17 mouse cellular contexts compared by ENCODE assay signal in the genomic region with DNA sequence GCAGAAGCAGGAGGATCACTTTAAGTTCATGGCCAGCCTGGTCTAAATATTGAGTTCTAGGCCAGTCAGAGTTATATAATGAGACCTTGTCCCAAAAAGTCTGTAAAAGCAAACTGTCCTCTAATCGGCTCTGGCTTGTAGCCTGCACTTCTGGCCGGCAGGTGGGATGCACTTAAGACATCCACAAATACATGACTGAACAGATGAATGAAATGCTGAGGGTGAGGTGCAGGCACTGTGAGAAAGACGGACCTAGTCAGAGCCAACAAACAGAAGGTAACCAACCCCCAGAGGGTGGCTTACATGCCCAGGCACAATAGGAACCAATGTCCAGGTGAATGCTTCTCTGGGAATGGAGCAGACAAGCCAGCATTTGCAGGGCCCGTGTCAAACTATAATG. TPM values are rescaled to one million over a fixed set of nuclear protein-coding genes. Genes with fewer than 3 reads are reported as not detected.
DNase-seq lines count a peak whose midpoint lies in the region; ATAC-seq and TF ChIP-seq lines count a peak whose summit lies in the region.
"Had no signal": no experiment of that assay in that cellular context is flagged by ENCODE, and none has a peak within 500 bp of the region (broad histone marks: within the 10 kb centered on the region; RNA-seq: fewer than 3 reads in every experiment).

No protein-coding gene starts in this region.

- H3K36me3 ChIP-seq in heart, embryonic 15.5 days, result no peaks in the 10 kb centered on the region
- no peaks in the 10 kb centered on the region for H3K36me3 ChIP-seq in lung, postnatal 0 days (ENCODE audit: insufficient read depth, low read length)
- H3K36me3 ChIP-seq in hindbrain, embryonic 12.5 days, result peaks cover 19% of the 10 kb centered on the region

- TF ChIP-seq EP300 in lung, postnatal 0 days (IDR thresholded peaks at IDR 0.05), result no peak

- H3K4me3 ChIP-seq in heart, embryonic 15.5 days, result no peak overlapping the region
- no peak overlapping the region for H3K4me3 ChIP-seq in lung, postnatal 0 days (ENCODE audit: low read depth, low read length)
- no peak overlapping the region for H3K4me3 ChIP-seq in hindbrain, embryonic 12.5 days
- H3K4me3 ChIP-seq: embryonic facial prominence, embryonic 15.5 days; midbrain, embryonic 12.5 days had no signal

- no peaks in the 10 kb centered on the region for H3K27me3 ChIP-seq in heart, embryonic 15.5 days
- H3K27me3 ChIP-seq in lung, postnatal 0 days (replicated peaks; ENCODE audit: insufficient read depth, low read length), result no peaks in the 10 kb centered on the region
- H3K27me3 ChIP-seq in hindbrain, embryonic 12.5 days, result no peaks in the 10 kb centered on the region
- H3K27me3 ChIP-seq: embryonic facial prominence, embryonic 15.5 days; midbrain, embryonic 12.5 days had no signal

- DNase-seq in cerebellum, adult 11-12 months, result peak; percentile 49
- DNase-seq in cerebellum, adult 11 months, result no peak
- no peak for DNase-seq in heart, adult 11 months
- no peak for DNase-seq in lung, postnatal 0 days (ENCODE audit: low spot score)
- no peak for DNase-seq in lung, postnatal 4 days
- DNase-seq: forebrain, postnatal 0 days; gastrocnemius, postnatal 25 days; retina, postnatal 1 day had no signal

- H3K9ac ChIP-seq in heart, embryonic 15.5 days, result no peak overlapping the region
- H3K9ac ChIP-seq in lung, postnatal 0 days (replicated peaks; ENCODE audit: low read depth), result no peak overlapping the region
- no peak overlapping the region for H3K9ac ChIP-seq in hindbrain, embryonic 12.5 days
- H3K9ac ChIP-seq: embryonic facial prominence, embryonic 15.5 days; forebrain, postnatal 0 days; midbrain, embryonic 12.5 days had no signal

- H3K4me1 ChIP-seq in heart, embryonic 15.5 days (replicated peaks), result peaks cover 38% of the 10 kb centered on the region
- H3K4me1 ChIP-seq in lung, postnatal 0 days (ENCODE audit: insufficient read depth, low read depth, low read length), result peaks cover 8% of the 10 kb centered on the region; the same call in 1 of the 2 replicates
- H3K4me1 ChIP-seq in hindbrain, embryonic 12.5 days, result peaks cover 19% of the 10 kb centered on the region

- H3K9me3 ChIP-seq in heart, embryonic 15.5 days (replicated peaks), result no peaks in the 10 kb centered on the region
- no peaks in the 10 kb centered on the region for H3K9me3 ChIP-seq in lung, postnatal 0 days (ENCODE audit: low read length)
- no peaks in the 10 kb centered on the region for H3K9me3 ChIP-seq in hindbrain, embryonic 12.5 days (replicated peaks)
- H3K9me3 ChIP-seq: embryonic facial prominence, embryonic 15.5 days; G1E; midbrain, embryonic 12.5 days had no signal

- no peak for TF ChIP-seq CTCF in lung, postnatal 0 days (IDR thresholded peaks at IDR 0.05)

- 0 out of 2 replicates have a peak overlapping the region, but pooled peaks have one; percentile 21 for H3K4me2 ChIP-seq in heart, embryonic 15.5 days
- no peak overlapping the region for H3K4me2 ChIP-seq in lung, postnatal 0 days (replicated peaks; ENCODE audit: low read depth, low read length)
- H3K4me2 ChIP-seq in hindbrain, embryonic 12.5 days (replicated peaks), result no peak overlapping the region
- H3K4me2 ChIP-seq: embryonic facial prominence, embryonic 15.5 days; midbrain, embryonic 12.5 days had no signal

- WGBS in heart, embryonic 15.5 days, result 58% methylated on average over 4 of the region's 4 CpGs
- 66% methylated on average over 4 of the region's 4 CpGs for WGBS in lung, postnatal 0 days
- WGBS in hindbrain, embryonic 12.5 days, result 91% methylated on average over 4 of the region's 4 CpGs

- peak overlapping the region; percentile 43 for H3K27ac ChIP-seq in heart, embryonic 15.5 days
- peak overlapping the region; percentile 10; the same call in 1 of the 2 replicates for H3K27ac ChIP-seq in lung, postnatal 0 days (ENCODE audit: low read length)
- no peak overlapping the region for H3K27ac ChIP-seq in hindbrain, embryonic 12.5 days
- H3K27ac ChIP-seq: embryonic facial prominence, embryonic 15.5 days; hindbrain, postnatal 0 days; midbrain, embryonic 12.5 days had no signal

- ATAC-seq in heart, embryonic 15.5 days (replicated peaks; ENCODE audit: insufficient number of reproducible peaks, insufficient read depth, low FRiP score, low read depth), result no peak
- ATAC-seq in lung, postnatal 0 days, result no peak
- ATAC-seq in erythroid progenitor cell, adult 5-6 weeks (replicated peaks; ENCODE audit: low FRiP score, poor library complexity, severe bottlenecking), result no peak
- no peak for ATAC-seq in hindbrain, embryonic 12.5 days (ENCODE audit: low FRiP score)
- ATAC-seq: forebrain, postnatal 0 days; hindbrain, postnatal 0 days had no signal

RNA-seq across cellular contexts. Expression of a gene that starts 5.2 kb away (rescaled TPM):
- polyA plus RNA-seq in heart, embryonic 15.5 days (2015; fragmentation: Nextera tagmentation; extraction: Ambion mirVana), result 12.1 and 18.0 TPM in 2 replicates
- 19.3 and 21.7 TPM in 2 replicates for polyA plus RNA-seq in lung, postnatal 0 days (2015; fragmentation: Nextera tagmentation; extraction: Ambion mirVana)
- total RNA-seq in erythroid progenitor cell, adult 5-6 weeks (2015; ENCODE audit: low replicate concordance), result 2.2 and 2.5 TPM in 2 replicates
- total RNA-seq in erythroid progenitor cell, adult 5-6 weeks (2017; ENCODE audit: low replicate concordance), result 0.98 and 3.2 TPM in 2 replicates
- polyA plus RNA-seq in hindbrain, embryonic 12.5 days (2016; fragmentation: Nextera tagmentation; extraction: Ambion mirVana), result 42.1 and 43.6 TPM in 2 replicates

RNA-seq across cellular contexts. Expression of a gene that starts 30.4 kb away (rescaled TPM):
- 52.9 and 63.0 TPM in 2 replicates for polyA plus RNA-seq in heart, embryonic 15.5 days (2015; fragmentation: Nextera tagmentation; extraction: Ambion mirVana)
- 36.9 and 37.5 TPM in 2 replicates for polyA plus RNA-seq in lung, postnatal 0 days (2015; fragmentation: Nextera tagmentation; extraction: Ambion mirVana)
- total RNA-seq in erythroid progenitor cell, adult 5-6 weeks (2015; ENCODE audit: low replicate concordance), result 1,618 and 1,746 TPM in 2 replicates
- total RNA-seq in erythroid progenitor cell, adult 5-6 weeks (2017; ENCODE audit: low replicate concordance), result 1,554 and 1,638 TPM in 2 replicates
- 53.6 and 57.5 TPM in 2 replicates for polyA plus RNA-seq in hindbrain, embryonic 12.5 days (2016; fragmentation: Nextera tagmentation; extraction: Ambion mirVana)

RNA-seq across cellular contexts. Expression of a gene that starts 30.5 kb away (rescaled TPM):
- 0.08 and 0.16 TPM in 2 replicates for polyA plus RNA-seq in heart, embryonic 15.5 days (2015; fragmentation: Nextera tagmentation; extraction: Ambion mirVana)
- 4.5 and 4.9 TPM in 2 replicates for polyA plus RNA-seq in lung, postnatal 0 days (2015; fragmentation: Nextera tagmentation; extraction: Ambion mirVana)
- 13.7 and 13.8 TPM in 2 replicates for total RNA-seq in erythroid progenitor cell, adult 5-6 weeks (2015; ENCODE audit: low replicate concordance)
- 13.7 and 18.9 TPM in 2 replicates for total RNA-seq in erythroid progenitor cell, adult 5-6 weeks (2017; ENCODE audit: low replicate concordance)
- 0.27 TPM in 1 of 2 replicates, not detected in the other for polyA plus RNA-seq in hindbrain, embryonic 12.5 days (2016; fragmentation: Nextera tagmentation; extraction: Ambion mirVana)
- total RNA-seq: forebrain, postnatal 0 days; gastrocnemius, postnatal 25 days; left cerebral cortex, postnatal 14 days had no signal

RNA-seq across cellular contexts. Expression of a gene that starts 33.6 kb away (rescaled TPM):
- 0.24 and 0.28 TPM in 2 replicates for polyA plus RNA-seq in heart, embryonic 15.5 days (2015; fragmentation: Nextera tagmentation; extraction: Ambion mirVana)
- polyA plus RNA-seq in lung, postnatal 0 days (2015; fragmentation: Nextera tagmentation; extraction: Ambion mirVana), result 0.24 and 0.26 TPM in 2 replicates
- not detected in 2 replicates for total RNA-seq in erythroid progenitor cell, adult 5-6 weeks (2015; ENCODE audit: low replicate concordance)
- total RNA-seq in erythroid progenitor cell, adult 5-6 weeks (2017; ENCODE audit: low replicate concordance), result 0.26 and 1.7 TPM in 2 replicates
- 0.29 and 0.90 TPM in 2 replicates for polyA plus RNA-seq in hindbrain, embryonic 12.5 days (2016; fragmentation: Nextera tagmentation; extraction: Ambion mirVana)

RNA-seq across cellular contexts. Expression of a gene that starts 38.1 kb away (rescaled TPM):
- polyA plus RNA-seq in heart, embryonic 15.5 days (2015; fragmentation: Nextera tagmentation; extraction: Ambion mirVana), result 0.05 TPM in 1 of 2 replicates, not detected in the other
- polyA plus RNA-seq in lung, postnatal 0 days (2015; fragmentation: Nextera tagmentation; extraction: Ambion mirVana), result not detected in 2 replicates
- total RNA-seq in erythroid progenitor cell, adult 5-6 weeks (2015; ENCODE audit: low replicate concordance), result not detected in 2 replicates
- not detected in 2 replicates for total RNA-seq in erythroid progenitor cell, adult 5-6 weeks (2017; ENCODE audit: low replicate concordance)
- 0.17 and 0.18 TPM in 2 replicates for polyA plus RNA-seq in hindbrain, embryonic 12.5 days (2016; fragmentation: Nextera tagmentation; extraction: Ambion mirVana)
- total RNA-seq: G1E; gastrocnemius, postnatal 25 days had no signal
- polyA plus RNA-seq: neural tube, embryonic 11.5 days had no signal
